Mouse (Mus musculus) heart, adult 2 months (tissue): ENCODE results near the gene Msrb2.

ENCODE experiments used
- CTCF ChIP-seq: fragments of 200-600 bp; IDR thresholded peaks from 2 replicates; pipeline ENCODE4 v1.8.1; 2022; ENCODE audit warnings: antibody characterized with exemption, mild to moderate bottlenecking, moderate library complexity
- POLR2A ChIP-seq: fragments of 200-500 bp; IDR thresholded peaks from 2 replicates; pipeline ENCODE4 v1.6.1; 2011; ENCODE audit warnings: mild to moderate bottlenecking, low read depth, low read length, control low read depth; ENCODE audit not compliant: insufficient read depth

DNA sequence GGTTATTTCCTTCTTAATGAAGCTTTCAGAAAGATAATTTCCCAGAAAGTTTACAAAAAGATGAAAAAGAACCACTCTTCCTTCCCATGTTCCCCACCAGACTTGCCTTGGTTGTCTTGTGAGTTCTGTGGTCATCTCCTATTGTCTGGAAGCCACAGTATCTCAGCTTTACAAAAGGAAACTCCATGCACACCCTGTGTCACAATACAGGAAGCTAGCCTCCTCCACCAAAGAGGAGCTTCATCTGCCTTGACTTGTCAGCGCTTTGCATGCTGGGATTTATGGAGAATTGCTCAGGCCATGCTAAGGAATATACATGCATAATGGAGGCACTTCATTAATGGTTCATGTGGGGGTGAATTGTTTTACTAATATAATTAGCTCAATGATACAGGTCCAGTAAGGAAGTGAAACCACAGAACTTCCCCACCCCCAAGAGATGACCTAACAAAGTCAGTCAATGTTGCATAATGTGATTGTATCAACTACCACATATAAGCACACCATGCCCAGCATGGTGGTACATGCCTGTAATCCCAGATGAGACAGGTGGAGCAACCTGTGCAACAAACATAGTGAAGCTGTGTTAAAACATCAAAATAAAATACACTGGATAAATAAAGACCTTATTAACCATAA is 19.5 kb upstream of the Msrb2 start:
- no peak for TF ChIP-seq POLR2A
- TF ChIP-seq CTCF, result no peak
